Mouse (Mus musculus): Measurements from ENCODE around the gene Runx2.

Runx2 gene

GRCm38 (mm10) chr17:44538921-44539320, 275.7 kb downstream of the Runx2 start:
- no peak for DNase-seq (ENCODE audit: low read depth, low spot score)

DNA sequence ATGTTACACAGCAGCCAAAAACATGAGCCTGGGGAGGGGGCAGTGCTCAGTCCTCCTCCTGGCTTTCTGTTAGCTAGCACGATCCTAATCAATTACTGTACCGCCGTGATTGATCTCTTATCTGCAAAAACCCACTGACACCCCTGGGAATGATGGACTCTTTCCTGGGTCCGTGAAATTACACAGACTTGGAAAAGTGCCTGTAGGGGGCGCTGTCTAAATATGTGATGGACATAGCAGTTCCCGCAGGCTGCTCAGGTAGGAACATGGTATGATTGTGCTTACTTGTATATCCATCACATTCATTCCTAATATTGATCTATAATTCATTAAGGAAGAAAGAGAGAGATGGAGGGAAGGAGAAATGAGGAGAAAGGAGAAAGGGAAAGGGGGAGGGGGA, 284.6 kb downstream of the Runx2 start:
- DNase-seq (ENCODE audit: low read depth, low spot score) = no peak

DNA sequence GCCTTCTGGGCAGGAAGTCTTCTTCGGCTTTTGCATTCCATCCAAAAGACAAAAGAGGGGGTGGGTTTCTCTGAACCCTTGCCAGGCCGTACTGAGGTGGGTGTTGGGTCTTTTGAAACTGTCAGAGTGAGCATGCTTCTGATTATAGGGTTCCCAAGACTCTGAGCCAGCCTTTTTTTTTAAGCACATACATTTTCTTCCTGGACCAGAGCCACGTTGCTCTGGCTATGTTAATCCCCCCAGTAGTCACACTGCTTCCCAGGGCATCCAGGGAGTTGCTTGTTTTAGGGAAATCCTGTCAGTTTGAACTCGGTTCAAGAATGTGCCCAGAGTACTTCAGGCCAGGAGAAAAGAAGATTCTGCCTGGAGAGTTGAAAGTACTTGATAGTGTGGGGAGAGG, 286.0 kb downstream of the Runx2 start:
- DNase-seq (ENCODE audit: low read depth, low spot score) = no peak

DNA sequence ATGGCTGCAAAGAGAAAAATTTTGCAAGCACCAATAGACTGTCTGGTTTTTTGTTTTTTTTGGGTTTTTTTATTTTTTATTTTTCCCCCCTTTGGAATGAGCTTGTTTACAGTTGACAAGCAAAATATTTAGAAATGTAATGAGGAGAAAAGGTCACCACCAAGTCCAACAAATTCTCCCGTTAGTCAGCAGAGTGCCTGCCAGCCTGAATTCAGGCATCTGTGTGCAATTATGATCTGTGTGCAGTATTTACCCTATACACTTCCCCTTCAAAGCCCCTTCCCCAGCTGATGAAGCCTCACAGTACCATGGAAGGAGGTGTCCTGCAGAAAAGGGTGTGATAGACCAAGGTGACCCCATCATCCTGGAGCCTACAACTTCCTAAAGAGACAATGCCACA, 290.5 kb downstream of the Runx2 start:
- DNase-seq (ENCODE audit: low read depth, low spot score) = no peak

GRCm38 (mm10) chr17:44522906-44523305, 291.7 kb downstream of the Runx2 start:
- no peak for DNase-seq (ENCODE audit: low read depth, low spot score)

DNA sequence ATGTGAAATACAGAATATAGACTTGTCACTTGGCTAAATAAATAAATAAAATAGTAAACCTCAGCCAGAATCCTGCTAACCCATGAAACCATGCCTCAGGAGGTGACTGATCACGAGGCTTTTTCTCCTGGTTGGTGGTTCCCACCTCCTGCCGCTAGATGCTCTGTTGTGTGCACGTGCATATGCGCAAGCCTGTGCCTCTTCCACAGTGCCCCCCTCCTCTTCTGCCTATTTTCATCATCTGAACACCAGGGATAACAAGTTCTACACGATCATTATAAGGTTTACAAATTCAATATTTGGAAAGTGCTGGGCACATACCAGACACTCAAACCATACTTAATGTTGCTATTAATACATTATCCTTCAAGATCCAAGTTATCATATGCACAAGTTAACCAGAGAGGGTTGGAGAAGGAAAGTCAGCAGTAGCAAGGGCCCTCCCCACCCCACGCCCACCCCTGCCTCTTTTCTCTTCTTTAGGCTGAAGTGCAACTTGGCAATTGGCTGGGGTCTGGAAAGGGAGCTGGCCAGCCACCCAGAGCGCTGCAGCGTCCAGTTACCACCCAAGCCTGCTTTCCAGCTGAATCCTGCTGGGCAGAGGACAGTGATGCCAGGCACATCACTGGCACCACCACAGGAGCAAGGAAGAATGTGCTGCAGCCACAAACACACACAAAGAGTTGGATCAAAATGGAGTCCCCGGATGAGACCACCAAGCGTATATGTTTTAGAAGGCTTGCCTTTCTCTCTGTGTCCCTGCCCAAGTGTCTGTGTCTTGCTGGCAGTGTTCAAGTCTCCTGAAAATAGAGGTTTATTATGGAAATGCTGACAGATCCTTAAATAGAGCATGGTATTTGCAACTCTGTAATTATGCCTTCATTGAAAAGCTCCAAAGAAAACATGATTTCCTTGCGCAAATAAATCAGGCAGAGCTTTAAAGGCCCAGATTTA, 294.2 kb downstream of the Runx2 start:
- DNase-seq (ENCODE audit: low read depth, low spot score) = no peak

GRCm38 (mm10) chr17:44519356-44519755, 295.2 kb downstream of the Runx2 start:
- no peak for DNase-seq (ENCODE audit: low read depth, low spot score)

GRCm38 (mm10) chr17:44518156-44518555, 296.4 kb downstream of the Runx2 start:
- DNase-seq (ENCODE audit: low read depth, low spot score) = no peak

GRCm38 (mm10) chr17:44508198-44508715, 306.3 kb downstream of the Runx2 start:
- DNase-seq (ENCODE audit: low read depth, low spot score) = no peak

GRCm38 (mm10) chr17:44507741-44508140, 306.9 kb downstream of the Runx2 start:
- no peak for DNase-seq (ENCODE audit: low read depth, low spot score)

DNA sequence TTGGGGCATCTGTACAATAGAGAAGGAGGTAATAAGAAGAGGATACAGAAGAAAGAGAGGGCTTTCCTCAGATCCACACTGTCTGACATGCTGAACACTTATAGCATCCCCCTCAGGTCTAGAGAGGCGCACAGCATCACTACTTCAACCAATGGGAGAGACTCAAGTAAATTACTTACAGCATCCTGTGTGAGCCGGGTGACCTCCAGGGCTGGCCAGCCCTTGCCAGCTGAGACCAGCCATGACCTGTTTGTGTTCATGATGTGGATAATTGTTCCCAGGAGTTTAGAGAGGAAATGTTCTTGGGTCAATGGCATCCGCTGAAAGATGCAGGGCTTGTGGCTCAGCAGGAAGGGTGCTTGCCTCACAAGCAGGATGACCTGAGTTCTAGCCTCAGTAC, 308.1 kb downstream of the Runx2 start:
- DNase-seq (ENCODE audit: low read depth, low spot score) = no peak

DNA sequence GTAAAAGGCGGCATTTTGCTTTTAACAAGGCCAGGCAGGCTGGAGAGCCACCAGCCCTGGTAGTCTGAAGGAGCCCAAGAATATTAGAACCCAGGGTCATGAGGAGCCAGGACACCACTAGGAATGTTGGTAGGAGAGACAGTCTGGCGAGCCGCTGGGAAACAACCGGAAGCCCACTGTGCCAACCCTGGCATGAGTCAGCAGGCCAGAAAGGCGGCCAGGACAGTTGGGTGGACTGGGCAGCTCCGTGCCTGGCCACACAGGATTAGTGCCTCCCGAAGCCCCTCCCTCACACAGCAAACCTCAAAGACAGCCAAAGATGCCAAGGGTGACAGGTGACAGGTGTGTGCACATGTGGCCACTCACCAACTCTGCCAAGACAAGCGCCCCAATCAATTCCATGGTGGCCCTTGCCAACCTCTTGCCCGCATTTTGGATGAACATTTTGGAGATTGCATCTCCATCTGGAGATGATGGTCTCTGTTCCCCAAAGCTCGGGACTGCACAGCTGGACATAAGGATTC, 309.7 kb downstream of the Runx2 start:
- DNase-seq (ENCODE audit: low read depth, low spot score) = no peak

DNA sequence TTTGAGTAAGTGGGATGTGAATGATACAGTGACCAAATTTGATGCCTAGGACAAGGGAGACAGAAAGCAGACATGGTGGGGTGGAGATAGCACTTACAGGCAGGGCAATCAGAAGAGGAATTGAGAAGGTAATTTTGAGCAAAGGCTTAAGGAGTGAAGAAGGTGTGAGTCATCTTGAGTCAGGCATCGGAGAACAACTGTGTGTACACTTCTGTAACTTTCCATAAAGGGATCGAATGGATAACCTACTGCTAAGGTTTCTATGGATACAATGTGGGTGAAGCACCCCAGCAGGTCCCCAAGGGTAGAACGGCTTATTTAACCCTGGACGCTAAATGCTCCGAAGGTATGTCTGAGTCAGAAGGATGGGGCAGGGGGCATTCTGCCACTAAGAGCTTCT, 312.4 kb downstream of the Runx2 start:
- no peak for DNase-seq (ENCODE audit: low read depth, low spot score)

GRCm38 (mm10) chr17:44500306-44500899, 314.2 kb downstream of the Runx2 start:
- DNase-seq (ENCODE audit: low read depth, low spot score) = no peak

- DNase-seq (ENCODE audit: low read depth, low spot score) = no peak
These were observed 324.3 kb downstream of the Runx2 start for GRCm38 (mm10) chr17:44490164-44490794.

DNA sequence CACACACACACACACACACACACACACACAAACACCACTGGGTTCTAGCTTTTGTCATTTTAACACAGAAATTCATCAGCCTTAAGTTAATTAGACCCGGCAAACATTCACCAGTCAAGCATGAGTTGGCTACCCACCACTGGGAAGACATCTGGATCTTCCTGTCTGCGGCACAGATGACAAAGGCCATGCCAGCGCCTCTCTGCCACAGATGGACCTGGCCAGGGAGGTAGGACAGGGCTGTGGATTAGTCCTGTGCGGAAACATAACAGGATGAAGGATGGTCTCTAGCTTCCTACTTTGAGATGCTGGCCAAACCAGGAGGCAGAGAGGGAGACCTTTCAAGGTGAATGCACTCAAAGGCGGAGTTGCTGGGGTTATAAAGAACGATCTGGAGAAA, 325.3 kb downstream of the Runx2 start:
- DNase-seq (ENCODE audit: low read depth, low spot score) = no peak

DNA sequence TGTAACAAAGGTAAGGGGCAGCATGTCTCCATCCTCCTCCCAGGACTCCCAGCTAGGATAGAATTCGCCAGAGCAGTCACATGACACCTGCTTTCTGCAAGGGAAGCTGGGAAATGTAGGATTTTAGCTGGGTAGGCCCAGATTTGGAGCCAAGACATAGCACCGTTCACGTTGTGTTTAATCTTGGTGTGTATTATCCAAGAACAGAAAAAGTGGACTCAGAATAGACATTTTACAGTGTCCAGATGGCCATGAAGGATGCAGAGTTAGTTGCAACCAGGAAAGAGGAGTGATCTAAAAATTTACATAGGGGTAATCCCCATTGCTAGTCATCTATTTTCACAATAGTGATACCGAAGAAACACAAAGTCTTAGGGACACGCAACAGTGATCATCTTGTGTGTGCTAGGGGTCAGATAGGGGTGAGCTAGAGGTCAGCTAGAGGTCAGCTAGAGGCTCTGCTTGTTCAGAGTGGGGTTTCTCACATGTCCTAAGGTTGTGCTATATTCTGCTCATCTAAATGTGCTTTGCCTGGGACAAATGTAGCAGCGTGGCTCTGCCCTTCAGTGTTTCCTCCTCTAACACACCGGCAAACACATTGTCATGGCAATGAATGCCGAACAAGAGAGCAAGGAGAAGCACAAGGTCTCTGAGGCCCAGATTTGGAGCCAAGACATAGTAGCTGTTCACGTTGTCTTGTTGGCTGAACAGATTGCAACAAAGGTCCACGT, 326.9 kb downstream of the Runx2 start:
- no peak for DNase-seq (ENCODE audit: low read depth, low spot score)

DNA sequence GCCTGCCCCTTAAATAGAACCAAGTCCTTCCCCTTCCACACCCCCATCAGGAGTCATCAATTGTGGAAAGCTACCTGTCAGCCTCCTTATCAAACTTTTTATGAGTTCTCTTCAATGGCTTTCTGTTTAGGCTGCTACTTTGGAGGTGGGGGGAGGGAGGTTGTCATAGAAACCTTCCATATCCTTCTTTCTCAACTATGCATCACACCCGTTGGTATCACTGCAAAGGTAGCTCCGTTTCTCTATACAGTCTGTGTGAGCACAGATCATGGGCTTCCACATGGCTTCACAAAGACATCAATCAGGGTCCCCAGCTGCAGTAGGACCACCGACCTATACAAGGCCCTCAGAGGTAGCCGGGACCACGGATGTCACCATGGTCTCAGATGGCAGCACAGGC, 329.3 kb downstream of the Runx2 start:
- no peak for DNase-seq (ENCODE audit: low read depth, low spot score)

DNA sequence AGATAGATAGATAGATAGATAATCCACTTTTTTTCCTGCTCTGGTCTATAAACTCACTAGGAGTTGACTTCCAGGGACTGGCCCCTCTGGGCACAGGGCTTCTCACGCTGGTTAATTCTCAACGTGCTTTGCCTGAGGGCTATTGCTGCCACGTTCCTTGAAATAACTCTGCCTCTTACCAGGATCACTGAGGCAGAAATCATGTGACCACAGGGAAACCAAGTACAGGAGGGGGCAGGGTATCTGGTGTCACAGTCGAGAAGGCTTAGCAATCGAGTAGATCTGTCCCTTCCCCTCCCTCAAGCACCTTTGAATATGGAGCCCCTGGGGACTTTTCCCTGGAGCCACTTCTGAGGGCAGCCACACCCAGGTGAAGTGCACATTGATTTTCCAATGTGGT, 334.7 kb downstream of the Runx2 start:
- DNase-seq (ENCODE audit: low read depth, low spot score) = no peak

- no peak for DNase-seq (ENCODE audit: low read depth, low spot score)
These were observed 335.1 kb downstream of the Runx2 start for GRCm38 (mm10) chr17:44479491-44479890.

GRCm38 (mm10) chr17:44475910-44476309, 338.7 kb downstream of the Runx2 start:
- DNase-seq (ENCODE audit: low read depth, low spot score) = no peak
